Comparison of ENCODE assay signal across 11 mouse cellular contexts in the genomic region with DNA sequence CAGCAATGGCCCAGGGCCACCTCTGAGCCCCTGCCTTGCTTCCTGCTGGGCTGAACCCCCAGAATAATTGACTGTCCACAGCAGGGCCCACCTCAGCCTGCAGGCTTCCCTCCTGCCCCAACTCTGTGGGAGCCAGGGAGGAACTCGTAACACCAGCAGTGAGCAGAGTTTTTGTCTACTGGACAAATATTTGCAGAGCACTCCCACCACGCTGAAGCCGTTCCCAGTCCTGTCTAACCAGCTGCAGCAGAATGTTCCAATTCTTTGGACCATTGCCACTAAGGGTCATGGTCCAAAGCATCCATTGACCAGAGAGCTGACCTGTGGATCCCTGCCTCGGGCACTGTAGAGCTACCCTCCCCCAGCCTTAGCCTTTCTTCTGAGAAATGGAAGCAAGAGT. TPM values are rescaled to one million over a fixed set of nuclear protein-coding genes. Genes with fewer than 3 reads are reported as not detected.
DNase-seq lines count a peak whose midpoint lies in the region; ATAC-seq lines count a peak whose summit lies in the region.
"Had no signal": no experiment of that assay in that cellular context is flagged by ENCODE, and none has a peak within 500 bp of the region (broad histone marks: within the 10 kb centered on the region; RNA-seq: fewer than 3 reads in every experiment).

No protein-coding gene starts in this region.

- H3K9me3 ChIP-seq in forebrain, embryonic 10.5 days: no peaks in the 10 kb centered on the region
- H3K9me3 ChIP-seq in forebrain, embryonic 14.5 days (replicated peaks; ENCODE audit: control insufficient read depth, low read length): no peaks in the 10 kb centered on the region

- peaks cover 17% of the 10 kb centered on the region for H3K4me1 ChIP-seq in forebrain, embryonic 10.5 days
- no peaks in the 10 kb centered on the region for H3K4me1 ChIP-seq in forebrain, embryonic 14.5 days (ENCODE audit: control insufficient read depth, insufficient read depth, low read length)

- no peak overlapping the region for H3K4me2 ChIP-seq in forebrain, embryonic 14.5 days (ENCODE audit: low read length)

- intact Hi-C loops in left cerebral cortex, postnatal 14 days (cut with DNase I): no loop called here

- H3K27ac ChIP-seq in forebrain, embryonic 10.5 days: peak overlapping the region; percentile 59; the same call in 1 of the 2 replicates
- H3K27ac ChIP-seq in forebrain, embryonic 14.5 days (ENCODE audit: low read depth, low read length): no peak overlapping the region

- no peak for ATAC-seq in forebrain, embryonic 14.5 days

- WGBS in forebrain, embryonic 10.5 days: 25% methylated on average over 4 of the region's 4 CpGs
- 13% methylated on average over 4 of the region's 4 CpGs for WGBS in forebrain, embryonic 14.5 days

- no peak for DNase-seq in forebrain, embryonic 10.5 days (ENCODE audit: extremely low spot score, low spot score)
- DNase-seq in forebrain, embryonic 14.5 days (ENCODE audit: low spot score): no peak
- peak; percentile 36 for DNase-seq in NIH3T3 (ENCODE audit: low read depth)
- DNase-seq in kidney, postnatal 25 days: peak; percentile 82 to 92
- DNase-seq in lung, postnatal 14 days: peak; percentile 46
- no peak for DNase-seq in retina, postnatal 1 day
- no peak for DNase-seq in layer of hippocampus, adult 18-20 months (ENCODE audit: low spot score in 2 of 2)
- DNase-seq in left cerebral cortex, postnatal 14 days (ENCODE audit: low spot score in 2 of 2): no peak
- DNase-seq: cerebellum, adult 8-10 months; gastrocnemius, postnatal 36 days had no signal

- H3K27me3 ChIP-seq in forebrain, embryonic 10.5 days (ENCODE audit: poor library complexity, severe bottlenecking): peaks cover 8% of the 10 kb centered on the region
- no peaks in the 10 kb centered on the region for H3K27me3 ChIP-seq in forebrain, embryonic 14.5 days (replicated peaks; ENCODE audit: control insufficient read depth, insufficient read depth, low read length)

- no peak overlapping the region for H3K9ac ChIP-seq in forebrain, embryonic 14.5 days (ENCODE audit: low read length)

- H3K4me3 ChIP-seq in forebrain, embryonic 10.5 days: no peak overlapping the region
- H3K4me3 ChIP-seq in forebrain, embryonic 14.5 days (ENCODE audit: low read depth, low read length): no peak overlapping the region

- peaks cover 5% of the 10 kb centered on the region; the same call in 1 of the 2 replicates for H3K36me3 ChIP-seq in forebrain, embryonic 10.5 days (replicated peaks)
- H3K36me3 ChIP-seq in forebrain, embryonic 14.5 days (ENCODE audit: control insufficient read depth, insufficient read depth, low read length): 0 out of 2 replicates have a peak, but pooled peaks cover 3% of the 10 kb centered on the region

RNA-seq across cellular contexts. Expression of a gene that starts 10.7 kb away (rescaled TPM):
- 0.90 and 2.0 TPM in 2 replicates for polyA plus RNA-seq in forebrain, embryonic 10.5 days (2016; fragmentation: Nextera tagmentation; extraction: Ambion mirVana)
- 5.9 and 6.1 TPM in 2 replicates for polyA plus RNA-seq in forebrain, embryonic 14.5 days (2014; fragmentation: Nextera tagmentation; extraction: Ambion mirVana)
- total RNA-seq in layer of hippocampus, adult 18-20 months (2021): 10 to 100 TPM; 28.6 to 30.7 TPM
- 10 to 100 TPM; 39.0 to 47.2 TPM for total RNA-seq in left cerebral cortex, postnatal 14 days (2021)

RNA-seq across cellular contexts. Expression of a gene that starts 11.2 kb away (rescaled TPM):
- polyA plus RNA-seq in forebrain, embryonic 10.5 days (2016; fragmentation: Nextera tagmentation; extraction: Ambion mirVana): 11.8 and 11.9 TPM in 2 replicates
- 27.0 and 27.4 TPM in 2 replicates for polyA plus RNA-seq in forebrain, embryonic 14.5 days (2014; fragmentation: Nextera tagmentation; extraction: Ambion mirVana)
- 10 to 100 TPM; 33.3 to 37.1 TPM for total RNA-seq in layer of hippocampus, adult 18-20 months (2021)
- 10 to 100 TPM; 30.8 to 39.2 TPM for total RNA-seq in left cerebral cortex, postnatal 14 days (2021)

RNA-seq across cellular contexts. Expression of a gene that starts 11.4 kb away (rescaled TPM):
- polyA plus RNA-seq in forebrain, embryonic 10.5 days (2016; fragmentation: Nextera tagmentation; extraction: Ambion mirVana): 56.8 and 57.1 TPM in 2 replicates
- polyA plus RNA-seq in forebrain, embryonic 14.5 days (2014; fragmentation: Nextera tagmentation; extraction: Ambion mirVana): 110 and 113 TPM in 2 replicates
- 100 to 1,000 TPM; 244 to 255 TPM for total RNA-seq in layer of hippocampus, adult 18-20 months (2021)
- 100 to 1,000 TPM; 288 to 291 TPM for total RNA-seq in left cerebral cortex, postnatal 14 days (2021)

RNA-seq across cellular contexts. Expression of a gene that starts 21.2 kb away (rescaled TPM):
- polyA plus RNA-seq in forebrain, embryonic 10.5 days (2016; fragmentation: Nextera tagmentation; extraction: Ambion mirVana): not detected in 2 replicates
- polyA plus RNA-seq in forebrain, embryonic 14.5 days (2014; fragmentation: Nextera tagmentation; extraction: Ambion mirVana): not detected in 2 replicates
- total RNA-seq in layer of hippocampus, adult 18-20 months (2021): not detected
- not detected for total RNA-seq in left cerebral cortex, postnatal 14 days (2021)
- total RNA-seq: gastrocnemius, postnatal 36 days had no signal
- polyA plus RNA-seq: large intestine, adult 2 months had no signal

RNA-seq across cellular contexts. Expression of a gene that starts 51.5 kb away (rescaled TPM):
- 0.30 and 0.39 TPM in 2 replicates for polyA plus RNA-seq in forebrain, embryonic 10.5 days (2016; fragmentation: Nextera tagmentation; extraction: Ambion mirVana)
- 0.20 and 0.47 TPM in 2 replicates for polyA plus RNA-seq in forebrain, embryonic 14.5 days (2014; fragmentation: Nextera tagmentation; extraction: Ambion mirVana)
- 1 to 10 TPM; 2.7 to 2.8 TPM for total RNA-seq in layer of hippocampus, adult 18-20 months (2021)
- total RNA-seq in left cerebral cortex, postnatal 14 days (2021): not detected
- total RNA-seq: gastrocnemius, postnatal 36 days had no signal

Comparison
In these comparisons a context has a peak if more than half of its experiments do, and no peak if none do; other contexts are left out.
1. DNase-seq: peak in NIH3T3 (single experiment), kidney, postnatal 25 days (2 of 2) and lung, postnatal 14 days (single experiment); none in forebrain, embryonic 10.5 days (single experiment), forebrain, embryonic 14.5 days (single experiment), retina, postnatal 1 day (single experiment), layer of hippocampus, adult 18-20 months (0 of 2) and left cerebral cortex, postnatal 14 days (0 of 2).